Mouse (Mus musculus) telencephalon, adult 2 months (tissue): ENCODE measurements around the gene Rnf187.
"Not testable (repeated sequence)": the region's sequence is repeated elsewhere in the genome, so short reads cannot be mapped to it uniquely, and the experiment has no call there.

Source experiments
- DNase-seq: peaks from one replicate; pipeline ENCODE4 v3.0.0-alpha.2; 2011; ENCODE audit warnings: low read depth, low spot score

Rnf187 gene

DNA sequence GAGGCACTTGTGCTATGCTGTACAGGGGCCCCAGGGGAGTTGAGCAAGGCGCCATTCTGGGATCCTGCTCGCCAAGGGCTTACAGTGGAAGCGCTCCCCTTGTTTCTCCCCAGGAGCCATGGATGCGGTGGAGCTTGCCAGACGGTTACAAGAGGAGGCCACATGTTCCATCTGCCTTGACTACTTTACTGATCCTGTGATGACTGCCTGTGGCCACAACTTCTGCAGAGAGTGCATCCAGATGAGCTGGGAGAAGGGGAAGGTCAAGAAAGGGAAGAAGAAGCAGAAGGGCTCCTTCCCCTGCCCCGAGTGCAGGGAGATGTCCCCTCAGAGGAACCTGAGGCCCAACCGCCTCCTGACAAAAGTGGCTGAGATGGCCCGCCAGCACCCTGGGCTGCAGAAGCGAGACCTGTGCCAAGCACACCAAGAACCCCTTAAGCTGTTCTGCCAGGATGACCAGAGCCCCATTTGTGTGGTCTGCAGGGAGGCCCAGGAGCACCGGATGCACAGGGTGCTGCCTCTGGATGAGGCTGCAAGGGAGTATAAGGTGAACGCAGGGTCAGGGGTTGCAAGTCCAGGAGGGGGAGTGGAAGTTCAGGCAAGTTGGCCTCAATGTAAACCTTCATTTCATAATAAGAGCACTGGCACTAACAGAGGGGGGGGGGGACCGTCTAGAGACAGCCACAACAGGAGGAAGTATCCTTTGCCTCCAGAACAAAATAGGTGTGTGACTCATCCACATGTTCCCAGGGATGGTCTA, 26.5 kb upstream of the Rnf187 start:
- no peak for DNase-seq

DNA sequence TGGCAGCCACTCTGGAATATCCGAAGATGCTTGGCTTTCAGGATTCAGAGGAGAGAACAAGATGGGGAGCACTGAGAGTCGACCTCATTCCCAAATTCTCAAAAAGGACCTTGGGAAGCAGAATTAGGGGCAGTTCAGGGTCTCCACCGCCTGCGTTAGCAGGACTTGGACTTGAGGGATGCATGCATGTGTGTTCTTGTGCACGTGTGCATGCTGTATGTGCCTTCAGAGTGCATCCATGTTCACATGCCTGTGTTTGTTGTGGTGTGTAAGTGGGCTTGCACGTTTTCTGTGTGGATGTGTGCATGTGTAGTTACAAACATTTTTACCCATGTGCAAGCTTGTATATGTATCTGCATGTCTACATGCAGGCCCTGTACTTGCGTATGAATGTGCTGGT, 25.5 kb upstream of the Rnf187 start:
- no peak for DNase-seq

DNA sequence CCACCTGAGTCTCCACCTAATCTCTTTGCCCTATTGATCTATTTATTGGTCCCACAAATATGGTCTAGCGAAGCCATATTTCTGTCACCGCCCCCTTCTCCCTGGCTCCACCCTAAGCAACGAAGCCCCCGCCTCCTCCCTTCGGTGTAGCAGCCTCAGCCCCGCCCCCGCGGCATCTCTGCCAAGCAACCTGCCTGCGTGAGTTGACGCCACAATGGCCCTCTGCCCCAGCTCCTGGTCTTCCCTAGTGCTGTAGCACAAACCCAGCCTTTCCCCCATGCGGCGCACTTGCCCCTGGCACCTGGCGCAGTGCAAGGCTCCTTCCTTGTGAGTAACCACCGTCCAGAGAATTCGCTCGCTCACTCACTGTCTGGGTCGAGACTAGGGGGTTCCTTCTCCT, 24.8 kb upstream of the Rnf187 start:
- DNase-seq: no peak

DNA sequence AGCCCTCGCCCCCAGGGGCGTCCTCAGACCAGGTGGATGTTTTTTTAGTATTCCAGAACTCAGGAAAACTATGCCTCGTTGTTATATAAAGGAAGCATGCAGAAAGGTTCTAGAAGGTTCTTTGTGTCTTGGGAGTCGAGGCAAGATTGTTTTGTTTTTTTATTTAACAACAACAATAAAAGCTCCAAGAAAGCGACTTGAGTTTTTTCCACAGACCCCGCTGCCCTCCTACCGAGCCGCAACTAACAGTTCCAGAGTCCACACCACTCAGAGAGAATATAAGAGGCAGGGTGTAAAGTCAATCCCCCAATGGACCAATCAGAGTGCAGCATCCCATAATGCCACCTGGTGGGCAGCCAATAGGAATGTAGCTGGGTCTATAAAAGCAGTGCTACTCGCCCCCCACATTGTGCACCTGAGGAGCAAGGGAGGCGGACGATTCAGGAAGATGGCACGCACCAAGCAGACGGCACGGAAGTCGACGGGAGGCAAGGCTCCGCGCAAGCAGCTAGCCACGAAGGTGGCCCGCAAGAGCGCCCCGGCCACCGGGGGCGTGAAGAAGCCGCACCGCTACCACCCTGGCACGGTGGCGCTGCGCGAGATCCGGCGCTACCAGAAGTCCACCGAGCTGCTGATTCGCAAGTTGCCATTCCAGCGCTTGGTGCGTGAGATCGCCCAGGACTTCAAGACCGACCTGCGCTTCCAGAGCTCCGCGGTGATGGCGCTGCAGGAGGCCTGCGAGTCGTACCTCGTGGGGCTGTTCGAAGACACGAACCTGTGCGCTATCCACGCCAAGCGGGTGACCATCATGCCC, 22.9 kb upstream of the Rnf187 start:
- no peak for DNase-seq

DNA sequence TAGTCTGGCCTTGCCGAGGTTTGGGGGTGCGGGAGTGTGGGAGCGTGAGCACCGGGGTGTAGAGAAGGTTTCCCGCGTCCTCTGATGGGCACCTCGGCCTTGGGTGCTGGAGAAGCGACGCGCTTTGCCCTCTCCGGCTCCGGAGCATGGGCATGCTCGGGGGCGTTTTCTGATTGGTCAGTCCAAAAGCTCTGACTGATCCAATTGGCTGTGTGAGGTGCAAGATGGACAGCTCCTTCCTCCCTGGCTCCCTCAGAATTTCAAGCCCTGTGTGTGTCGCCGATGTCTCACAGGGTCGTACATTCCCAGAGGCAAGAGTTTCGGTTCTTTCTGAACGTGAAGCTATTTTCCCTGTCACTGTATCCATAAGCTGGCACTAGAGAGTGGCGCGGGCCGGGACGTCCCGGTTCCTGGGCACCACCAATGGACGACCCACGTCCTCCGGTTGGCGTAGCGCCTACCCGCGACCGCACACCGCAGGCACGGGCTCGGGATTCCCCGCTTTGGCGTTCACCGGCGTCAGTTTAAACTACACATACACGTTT, 21.3 kb upstream of the Rnf187 start:
- DNase-seq: peak; percentile 87

DNA sequence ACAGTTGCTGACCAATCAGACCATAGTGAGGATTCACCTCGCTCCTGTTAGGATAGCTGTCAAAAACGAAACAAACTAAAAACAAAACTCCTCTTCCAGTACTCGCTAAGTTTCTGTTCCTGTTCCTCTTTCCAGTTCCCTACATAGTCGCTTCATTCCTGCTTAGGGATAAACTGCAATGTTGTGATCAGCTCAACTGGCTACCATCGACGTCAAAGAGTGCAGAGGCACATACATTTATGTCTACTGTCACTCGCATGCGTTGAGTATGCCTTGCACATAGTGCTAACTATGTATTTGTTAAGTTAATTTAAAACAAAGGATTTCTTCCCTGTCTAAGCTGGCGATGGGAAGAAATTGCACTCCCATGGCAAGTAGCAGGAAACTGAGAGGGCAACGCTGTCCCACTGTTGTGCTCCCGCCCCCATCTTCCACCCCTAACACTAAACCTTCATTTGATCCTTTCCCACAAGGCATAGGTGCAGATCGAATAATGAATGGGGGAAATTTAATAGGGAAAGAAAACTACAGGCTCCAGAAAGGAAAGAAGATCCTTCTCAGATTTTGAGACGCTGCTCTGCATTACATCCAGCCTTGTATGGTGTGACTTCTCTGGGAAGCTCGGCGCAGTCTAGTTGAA, 20.6 kb upstream of the Rnf187 start:
- no peak for DNase-seq

DNA sequence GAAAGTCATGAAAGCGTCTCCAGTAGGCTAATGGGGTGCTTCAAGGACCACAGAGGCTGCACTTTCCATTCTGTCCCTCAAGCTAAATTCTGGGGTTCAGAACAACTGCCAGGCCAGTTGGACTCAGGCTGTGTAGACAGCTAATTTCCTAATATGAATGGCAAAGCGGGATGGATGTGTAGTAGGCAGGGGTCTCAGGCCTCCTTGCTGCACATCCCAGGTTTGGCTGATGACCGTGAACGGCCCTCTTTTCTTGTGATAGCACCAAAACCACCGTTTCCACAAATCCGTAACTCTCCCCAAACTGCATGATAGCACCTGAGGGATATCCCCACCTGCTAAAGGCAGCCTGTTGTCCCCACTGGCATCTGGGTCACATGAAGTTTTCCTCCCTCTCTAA, 19.8 kb upstream of the Rnf187 start:
- no peak for DNase-seq

DNA sequence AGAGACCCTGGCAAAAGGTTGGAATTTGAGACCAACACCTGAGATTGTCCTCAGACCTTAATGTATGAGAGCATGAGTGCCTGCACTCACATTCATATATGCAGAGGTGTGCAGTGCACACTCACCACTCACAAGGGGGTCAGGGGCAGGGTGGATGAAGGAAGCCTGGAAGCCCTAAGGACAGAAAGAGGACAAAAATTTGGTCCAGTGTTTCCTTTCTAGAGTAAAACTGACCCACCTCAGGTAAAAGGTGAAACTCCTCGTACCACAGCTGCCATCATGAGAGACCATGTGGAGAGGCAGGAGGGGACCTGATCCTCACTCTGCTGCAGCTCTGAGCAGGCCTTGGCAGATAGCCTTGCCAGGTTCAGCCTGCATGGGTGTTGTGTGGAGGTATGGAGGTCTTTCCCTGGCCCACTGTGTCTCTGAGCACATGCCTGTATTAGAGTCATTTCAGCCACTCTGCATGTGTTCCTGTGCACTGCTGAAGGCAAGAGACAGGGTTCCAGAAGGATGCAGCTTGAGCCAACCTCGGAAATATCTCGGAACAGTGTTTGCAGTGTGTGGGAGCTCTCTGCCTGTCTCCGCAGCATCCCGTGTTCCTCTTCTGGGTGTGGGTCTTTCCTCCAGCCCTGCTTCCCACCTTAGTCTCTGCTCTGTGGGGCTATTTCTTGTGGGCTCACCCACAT, 18.7 kb upstream of the Rnf187 start:
- no peak for DNase-seq

DNA sequence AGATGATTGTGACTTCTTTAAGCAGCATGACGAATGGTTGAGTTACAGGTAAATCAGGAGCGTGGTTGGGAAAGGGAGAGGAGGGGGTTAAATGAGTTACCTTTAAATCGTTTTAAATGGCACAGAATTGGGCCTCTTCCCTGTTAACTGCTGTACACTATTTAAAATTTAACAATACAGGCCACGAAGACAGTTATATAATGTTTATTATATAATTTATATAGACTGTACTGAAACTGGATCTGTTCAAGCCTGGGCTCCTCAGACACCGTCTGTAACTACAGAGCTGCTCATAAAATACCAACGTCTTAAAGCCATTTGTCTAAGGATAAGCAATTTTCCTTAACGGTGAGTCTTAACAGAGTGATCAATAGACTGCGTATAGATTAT, 17.1 kb upstream of the Rnf187 start:
- no peak for DNase-seq

DNA sequence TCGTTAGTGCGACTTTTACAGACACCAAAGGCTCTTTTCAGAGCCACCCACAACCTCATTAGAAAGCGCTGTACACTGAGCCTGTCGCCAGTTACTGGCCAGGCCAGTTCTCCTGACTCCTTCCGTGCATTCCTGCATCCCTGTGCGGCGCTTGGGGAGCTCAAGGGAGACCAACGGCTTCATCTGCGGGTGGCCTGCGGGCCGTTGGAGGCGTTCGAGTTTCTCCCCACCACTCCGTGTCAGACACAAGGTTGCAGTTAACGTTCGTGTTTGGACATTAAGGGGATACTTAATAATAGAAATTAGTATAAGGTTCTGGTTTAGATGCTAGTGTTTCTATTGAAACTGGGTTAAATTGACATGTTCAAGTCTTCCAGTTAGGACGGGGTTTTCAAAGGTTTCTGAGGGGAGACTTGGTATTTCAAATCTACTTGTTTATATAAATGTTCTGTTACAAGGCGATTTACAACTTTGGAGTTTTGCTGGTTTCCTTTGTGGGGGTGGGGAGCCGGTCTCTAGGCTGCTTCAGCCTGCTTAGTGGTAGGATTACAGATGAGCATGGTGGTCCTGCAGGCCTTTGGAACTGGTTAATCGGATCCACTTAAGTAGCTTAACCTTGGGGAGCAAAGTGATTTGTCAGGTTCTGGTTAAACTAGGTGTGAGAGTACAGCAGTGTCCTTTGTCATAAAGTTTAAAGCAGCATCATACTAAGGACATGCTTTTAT, 16.6 kb upstream of the Rnf187 start:
- no peak for DNase-seq

DNA sequence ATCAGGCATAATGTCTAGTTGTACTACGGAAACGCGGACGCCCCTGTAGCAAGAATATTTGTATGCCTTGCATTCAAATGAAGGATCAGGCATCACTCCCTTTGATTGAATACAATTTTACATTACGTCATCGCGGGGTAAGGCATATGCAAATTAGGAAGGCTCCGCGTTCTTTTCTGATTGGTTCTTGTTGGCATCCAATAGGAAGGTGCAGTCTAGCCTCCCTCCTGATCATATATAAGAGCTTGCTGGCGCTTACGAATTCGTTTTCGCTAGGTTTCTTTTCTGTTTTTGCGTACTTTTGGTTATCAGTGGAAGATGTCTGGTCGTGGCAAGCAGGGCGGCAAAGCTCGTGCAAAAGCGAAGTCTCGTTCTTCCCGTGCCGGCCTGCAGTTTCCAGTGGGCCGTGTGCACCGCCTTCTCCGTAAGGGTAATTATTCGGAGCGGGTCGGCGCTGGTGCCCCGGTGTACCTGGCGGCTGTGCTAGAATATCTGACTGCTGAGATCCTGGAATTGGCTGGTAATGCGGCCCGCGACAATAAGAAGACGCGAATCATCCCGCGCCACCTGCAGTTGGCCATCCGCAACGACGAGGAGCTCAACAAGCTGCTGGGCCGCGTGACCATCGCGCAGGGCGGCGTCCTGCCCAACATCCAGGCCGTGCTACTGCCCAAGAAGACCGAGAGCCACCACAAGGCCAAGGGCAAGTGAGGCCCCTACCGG, 15.9 kb upstream of the Rnf187 start, which contains the start of the genes Hist3h2a and Trim17:
Hist3h2a (plus strand) TSS at position 266 of the 723 bp plus-strand sequence.
Trim17 (plus strand) TSS at position 266 of the 723 bp plus-strand sequence.
- DNase-seq: peak; percentile 99

DNA sequence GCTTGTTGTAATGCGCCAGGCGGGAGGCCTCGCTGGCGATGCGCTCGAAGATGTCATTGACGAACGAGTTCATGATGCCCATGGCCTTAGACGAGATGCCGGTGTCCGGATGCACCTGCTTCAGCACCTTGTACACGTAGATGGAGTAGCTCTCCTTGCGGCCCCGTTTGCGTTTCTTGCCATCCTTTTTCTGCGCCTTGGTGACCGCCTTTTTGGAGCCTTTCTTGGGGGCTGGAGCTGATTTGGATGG, 15.4 kb upstream of the Rnf187 start:
- DNase-seq: not testable (repeated sequence)

DNA sequence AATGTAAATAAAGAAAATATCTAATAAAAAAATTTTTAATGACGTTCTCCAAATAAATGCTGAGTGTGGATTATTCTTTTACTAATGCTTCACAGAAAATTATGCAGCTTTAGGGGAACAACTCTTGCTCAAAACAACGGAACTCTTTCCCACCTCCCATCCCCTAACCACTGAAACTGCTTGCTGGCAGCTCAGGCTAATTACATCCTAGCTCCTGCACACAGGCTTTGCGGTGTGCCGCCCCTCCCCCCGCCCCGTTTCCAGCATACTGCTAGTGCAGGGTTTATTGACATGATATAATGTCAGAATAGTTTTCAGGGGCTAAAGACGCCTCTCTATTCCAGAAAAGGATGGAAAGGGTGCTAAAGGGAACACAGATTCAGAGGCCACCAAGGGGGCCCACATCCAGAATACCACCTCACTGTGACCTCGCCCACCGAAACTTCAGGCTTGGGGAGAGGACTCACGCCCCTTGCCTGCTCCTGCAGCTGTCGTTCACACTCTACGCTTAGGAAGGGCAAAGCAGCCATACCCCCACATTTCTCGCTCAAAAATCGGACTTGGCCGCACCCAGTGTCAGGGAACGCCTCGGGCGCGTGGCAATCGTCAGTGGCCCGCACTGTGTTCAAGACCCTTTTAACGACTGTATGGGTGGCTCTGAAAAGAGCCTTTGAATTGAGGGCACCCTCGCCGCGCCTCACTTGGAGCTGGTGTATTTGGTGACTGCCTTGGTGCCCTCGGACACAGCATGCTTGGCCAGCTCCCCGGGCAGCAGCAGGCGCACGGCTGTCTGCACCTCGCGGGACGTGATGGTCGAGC, 14.8 kb upstream of the Rnf187 start:
- DNase-seq: no peak

DNA sequence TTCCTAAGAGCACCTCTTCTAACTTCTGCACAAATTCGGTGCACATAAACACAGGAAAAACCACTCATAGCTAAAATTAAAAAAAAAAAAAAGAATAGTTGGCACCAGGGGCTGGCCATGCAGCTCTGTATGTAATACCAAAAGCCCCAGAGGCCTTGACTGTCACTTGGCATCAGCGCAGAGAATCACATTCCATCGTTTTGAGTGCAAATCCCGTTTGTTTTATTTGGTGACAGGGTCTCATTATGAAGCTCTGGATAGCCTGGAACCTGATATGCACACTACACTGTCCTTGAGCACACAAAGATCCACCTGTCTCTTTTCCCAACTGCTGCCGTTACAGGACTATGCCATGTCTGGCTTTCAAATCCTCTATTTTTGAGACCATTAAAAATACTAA, 12.5 kb upstream of the Rnf187 start:
- no peak for DNase-seq

DNA sequence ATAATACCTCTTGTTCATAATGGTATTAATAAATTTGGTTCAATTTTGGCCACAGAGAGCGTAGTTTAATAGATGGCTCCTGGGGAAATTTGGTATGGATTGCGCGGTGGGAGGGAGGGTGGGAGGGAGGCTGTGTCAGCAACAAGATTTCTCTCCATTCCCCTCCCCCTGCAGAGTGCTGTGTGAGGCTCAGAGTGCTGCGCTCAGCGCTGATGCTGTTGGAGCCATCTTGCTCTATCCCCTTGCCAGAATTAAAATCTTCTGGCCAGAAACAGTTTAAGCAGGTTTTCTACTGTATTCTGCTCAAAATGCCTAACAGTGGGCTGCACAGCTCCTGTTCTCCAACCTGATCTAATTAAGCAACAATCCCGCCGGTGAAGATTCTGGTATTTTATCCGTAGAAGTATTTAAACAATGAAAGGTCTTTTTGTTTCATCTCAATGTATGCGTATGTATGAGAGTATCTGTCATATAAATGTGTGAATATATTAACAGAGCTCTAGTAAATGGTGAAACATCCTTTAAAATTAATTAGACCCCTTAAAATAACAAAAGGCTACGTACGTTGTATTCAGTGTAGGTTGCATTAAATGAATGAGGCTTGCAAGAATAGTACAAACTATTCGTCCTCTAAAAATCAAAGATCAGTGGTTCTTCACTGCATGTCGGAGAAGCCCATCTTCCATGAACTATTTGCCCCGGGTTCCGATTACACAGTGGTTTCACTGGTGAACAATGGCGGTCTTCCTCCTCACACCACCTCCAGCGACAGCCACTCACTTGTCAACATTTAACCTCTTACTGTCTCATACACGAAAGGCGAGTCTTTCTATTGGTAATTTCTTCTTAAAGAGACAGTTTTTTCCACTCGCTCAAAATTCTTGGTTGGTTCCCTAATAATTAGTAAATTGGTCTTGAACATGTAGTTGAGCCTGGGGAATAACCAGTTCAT, 11.0 kb upstream of the Rnf187 start:
- peak; percentile 81 for DNase-seq

DNA sequence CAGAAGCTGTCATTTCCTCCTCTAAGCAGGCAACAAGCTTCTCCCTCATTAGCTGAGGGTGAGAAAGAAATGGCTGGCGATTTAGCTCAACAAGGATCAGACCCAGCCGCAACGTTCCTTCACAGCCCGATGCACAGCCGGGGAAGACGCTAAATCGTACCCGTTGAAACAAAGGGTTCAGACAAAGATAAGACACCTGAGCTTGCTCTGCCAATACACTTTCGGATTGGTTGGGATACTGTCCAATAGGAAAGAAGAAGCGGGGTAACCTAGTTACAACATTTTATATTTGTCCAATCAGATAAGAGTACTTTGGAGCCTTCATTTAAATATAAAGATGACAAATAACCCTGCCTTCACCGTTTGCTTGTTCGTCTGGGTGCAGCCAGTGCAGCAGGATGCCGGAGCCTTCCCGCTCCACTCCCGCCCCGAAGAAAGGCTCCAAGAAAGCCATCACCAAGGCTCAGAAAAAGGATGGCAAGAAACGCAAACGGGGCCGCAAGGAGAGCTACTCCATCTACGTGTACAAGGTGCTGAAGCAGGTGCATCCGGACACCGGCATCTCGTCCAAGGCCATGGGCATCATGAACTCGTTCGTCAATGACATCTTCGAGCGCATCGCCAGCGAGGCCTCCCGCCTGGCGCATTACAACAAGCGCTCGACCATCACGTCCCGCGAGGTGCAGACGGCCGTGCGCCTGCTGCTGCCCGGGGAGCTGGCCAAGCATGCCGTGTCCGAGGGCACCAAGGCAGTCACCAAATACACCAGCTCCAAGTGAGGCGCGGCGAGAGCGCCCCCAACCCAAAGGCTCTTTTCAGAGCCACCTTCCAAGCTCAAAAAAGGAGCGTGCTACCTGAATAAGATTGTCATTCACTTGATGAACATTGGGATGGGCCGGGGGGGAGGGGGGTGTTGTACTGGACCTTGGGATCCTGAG, 10.1 kb upstream of the Rnf187 start, which contains the start of gene Hist3h2ba:
Hist3h2ba (plus strand) TSS at position 379 of the 938 bp plus-strand sequence.
- DNase-seq: peak; percentile 98
